Mouse (Mus musculus) cortical plate, adult 2 months (tissue): ENCODE measurements around the gene Cep41.

Experiments used
- CTCF ChIP-seq: fragments of 200-500 bp; IDR thresholded peaks from 2 replicates; pipeline ENCODE4 v1.5.1; 2011; ENCODE audit warnings: mild to moderate bottlenecking, control low read depth, low read length; ENCODE audit not compliant: insufficient read depth; ENCODE audit errors: extremely low read depth
- POLR2A ChIP-seq: fragments of 200-500 bp; IDR thresholded peaks from 2 replicates; pipeline ENCODE4 v1.6.1; 2011; ENCODE audit warnings: mild to moderate bottlenecking, low read length, control low read depth; ENCODE audit not compliant: insufficient read depth; ENCODE audit errors: extremely low read depth

- no peak for TF ChIP-seq POLR2A
- TF ChIP-seq CTCF, result no peak
These were observed 9.9 kb upstream of the Cep41 start for GRCm38 (mm10) chr6:30703476-30703875.
